Mouse (Mus musculus): Measurements from ENCODE around the gene Dpep1. TPM values are rescaled to one million over a fixed set of nuclear protein-coding genes. Genes with fewer than 3 reads are reported as not detected.
"Not testable (repeated sequence)": the region's sequence is repeated elsewhere in the genome, so short reads cannot be mapped to it uniquely, and the experiment has no call there.

Gene Dpep1
- polyA plus RNA-seq, 1 experiment: 0.92 TPM

- Histone ChIP-seq H3K27me3 (ENCODE audit: control insufficient read depth, insufficient read depth, insufficient read length) (no peaks in the 10 kb centered on the region), H3K36me3 (ENCODE audit: control insufficient read depth, insufficient read depth) (peaks cover 7% of the 10 kb centered on the region), H3ac (ENCODE audit: control insufficient read depth, insufficient read length, low read depth) (no peak overlapping the region), H3K79me2 (ENCODE audit: control insufficient read depth, insufficient read depth) (peaks cover 14% of the 10 kb centered on the region), H3K4me3 (ENCODE audit: insufficient read depth, poor library complexity, severe bottlenecking) (no peak overlapping the region), H3K79me3 (ENCODE audit: low read depth) (peaks cover 5% of the 10 kb centered on the region)
- TF ChIP-seq MAX (IDR thresholded peaks at IDR 0.05): no peak
- TF ChIP-seq MYOG (IDR thresholded peaks at IDR 0.05; ENCODE audit: control insufficient read depth, extremely low read depth, insufficient read length): no peak
- no peak for TF ChIP-seq CEBPB (IDR thresholded peaks at IDR 0.05; ENCODE audit: low read depth)
- no peak for TF ChIP-seq USF1 (IDR thresholded peaks at IDR 0.05; ENCODE audit: low read depth)
- no peak for TF ChIP-seq FOSL1 (IDR thresholded peaks at IDR 0.05; ENCODE audit: insufficient read depth, low read length, poor library complexity, severe bottlenecking)
- no peak for TF ChIP-seq CTCF (IDR thresholded peaks at IDR 0.05; ENCODE audit: control insufficient read depth, insufficient read depth, insufficient read length)
- no peak for TF ChIP-seq MYOD1 (IDR thresholded peaks at IDR 0.05; ENCODE audit: control insufficient read depth, insufficient read length, low read depth)
Measured at GRCm38 (mm10) chr8:123228416-123228815, 42.4 kb downstream of the Dpep1 start.

GRCm38 (mm10) chr8:123230326-123230725 lies 44.3 kb downstream of the Dpep1 start:
- H3K79me3 ChIP-seq (ENCODE audit: low read depth); H3K4me3 ChIP-seq (ENCODE audit: insufficient read depth, poor library complexity, severe bottlenecking); H3ac ChIP-seq (ENCODE audit: control insufficient read depth, insufficient read length, low read depth); H3K36me3 ChIP-seq (ENCODE audit: control insufficient read depth, insufficient read depth); H3K27me3 ChIP-seq (ENCODE audit: control insufficient read depth, insufficient read depth, insufficient read length); H3K79me2 ChIP-seq (ENCODE audit: control insufficient read depth, insufficient read depth): not testable (repeated sequence)

- Histone ChIP-seq H3K79me3 (ENCODE audit: low read depth) (no peaks in the 10 kb centered on the region), H3ac (ENCODE audit: control insufficient read depth, insufficient read length, low read depth) (no peak overlapping the region), H3K27me3 (ENCODE audit: control insufficient read depth, insufficient read depth, insufficient read length) (no peaks in the 10 kb centered on the region), H3K36me3 (ENCODE audit: control insufficient read depth, insufficient read depth) (peaks cover 7% of the 10 kb centered on the region), H3K79me2 (ENCODE audit: control insufficient read depth, insufficient read depth) (no peaks in the 10 kb centered on the region), H3K4me3 (ENCODE audit: insufficient read depth, poor library complexity, severe bottlenecking) (no peak overlapping the region)
- no peak for TF ChIP-seq MAX (IDR thresholded peaks at IDR 0.05)
- TF ChIP-seq MYOG (IDR thresholded peaks at IDR 0.05; ENCODE audit: control insufficient read depth, extremely low read depth, insufficient read length): no peak
- TF ChIP-seq CEBPB (IDR thresholded peaks at IDR 0.05; ENCODE audit: low read depth): no peak
- TF ChIP-seq MYOD1 (IDR thresholded peaks at IDR 0.05; ENCODE audit: control insufficient read depth, insufficient read length, low read depth): no peak
- TF ChIP-seq USF1 (IDR thresholded peaks at IDR 0.05; ENCODE audit: low read depth): no peak
- TF ChIP-seq FOSL1 (IDR thresholded peaks at IDR 0.05; ENCODE audit: insufficient read depth, low read length, poor library complexity, severe bottlenecking): no peak
- no peak for TF ChIP-seq CTCF (IDR thresholded peaks at IDR 0.05; ENCODE audit: control insufficient read depth, insufficient read depth, insufficient read length)
Measured at GRCm38 (mm10) chr8:123231742-123232141, 45.7 kb downstream of the Dpep1 start.

GRCm38 (mm10) chr8:123232553-123232952 lies 46.5 kb downstream of the Dpep1 start:
- Histone ChIP-seq H3K27me3 (ENCODE audit: control insufficient read depth, insufficient read depth, insufficient read length) (no peaks in the 10 kb centered on the region), H3ac (ENCODE audit: control insufficient read depth, insufficient read length, low read depth) (no peak overlapping the region), H3K79me3 (ENCODE audit: low read depth) (no peaks in the 10 kb centered on the region), H3K79me2 (ENCODE audit: control insufficient read depth, insufficient read depth) (no peaks in the 10 kb centered on the region), H3K4me3 (ENCODE audit: insufficient read depth, poor library complexity, severe bottlenecking) (no peak overlapping the region), H3K36me3 (ENCODE audit: control insufficient read depth, insufficient read depth) (peaks cover 2% of the 10 kb centered on the region)
- TF ChIP-seq CTCF (IDR thresholded peaks at IDR 0.05; ENCODE audit: control insufficient read depth, insufficient read depth, insufficient read length) (no peak), CEBPB (IDR thresholded peaks at IDR 0.05; ENCODE audit: low read depth) (no peak), USF1 (IDR thresholded peaks at IDR 0.05; ENCODE audit: low read depth) (no peak), MAX (IDR thresholded peaks at IDR 0.05) (no peak), MYOD1 (IDR thresholded peaks at IDR 0.05; ENCODE audit: control insufficient read depth, insufficient read length, low read depth) (no peak), MYOG (IDR thresholded peaks at IDR 0.05; ENCODE audit: control insufficient read depth, extremely low read depth, insufficient read length) (no peak), FOSL1 (IDR thresholded peaks at IDR 0.05; ENCODE audit: insufficient read depth, low read length, poor library complexity, severe bottlenecking) (no peak)

GRCm38 (mm10) chr8:123233300-123233699 lies 47.3 kb downstream of the Dpep1 start:
- Histone ChIP-seq H3K36me3 (ENCODE audit: control insufficient read depth, insufficient read depth) (no peaks in the 10 kb centered on the region), H3K27me3 (ENCODE audit: control insufficient read depth, insufficient read depth, insufficient read length) (no peaks in the 10 kb centered on the region), H3K79me2 (ENCODE audit: control insufficient read depth, insufficient read depth) (no peaks in the 10 kb centered on the region), H3ac (ENCODE audit: control insufficient read depth, insufficient read length, low read depth) (no peak overlapping the region), H3K4me3 (ENCODE audit: insufficient read depth, poor library complexity, severe bottlenecking) (no peak overlapping the region), H3K79me3 (ENCODE audit: low read depth) (no peaks in the 10 kb centered on the region)
- TF ChIP-seq FOSL1 (IDR thresholded peaks at IDR 0.05; ENCODE audit: insufficient read depth, low read length, poor library complexity, severe bottlenecking) (no peak), MYOD1 (IDR thresholded peaks at IDR 0.05; ENCODE audit: control insufficient read depth, insufficient read length, low read depth) (no peak), CTCF (IDR thresholded peaks at IDR 0.05; ENCODE audit: control insufficient read depth, insufficient read depth, insufficient read length) (no peak), MAX (IDR thresholded peaks at IDR 0.05) (no peak), USF1 (IDR thresholded peaks at IDR 0.05; ENCODE audit: low read depth) (no peak), MYOG (IDR thresholded peaks at IDR 0.05; ENCODE audit: control insufficient read depth, extremely low read depth, insufficient read length) (no peak), CEBPB (IDR thresholded peaks at IDR 0.05; ENCODE audit: low read depth) (no peak)

- no peak for TF ChIP-seq CTCF (IDR thresholded peaks at IDR 0.05; ENCODE audit: control insufficient read depth, insufficient read depth, insufficient read length)
- no peak for TF ChIP-seq MAX (IDR thresholded peaks at IDR 0.05)
- TF ChIP-seq FOSL1 (IDR thresholded peaks at IDR 0.05; ENCODE audit: insufficient read depth, low read length, poor library complexity, severe bottlenecking): no peak
- no peak for TF ChIP-seq USF1 (IDR thresholded peaks at IDR 0.05; ENCODE audit: low read depth)
- TF ChIP-seq MYOG (IDR thresholded peaks at IDR 0.05; ENCODE audit: control insufficient read depth, extremely low read depth, insufficient read length): no peak
- TF ChIP-seq MYOD1 (IDR thresholded peaks at IDR 0.05; ENCODE audit: control insufficient read depth, insufficient read length, low read depth): no peak
- no peak for TF ChIP-seq CEBPB (IDR thresholded peaks at IDR 0.05; ENCODE audit: low read depth)
- Histone ChIP-seq H3K4me3 (ENCODE audit: insufficient read depth, poor library complexity, severe bottlenecking) (no peak overlapping the region), H3K79me3 (ENCODE audit: low read depth) (no peaks in the 10 kb centered on the region)
Measured at GRCm38 (mm10) chr8:123233760-123234159, 47.7 kb downstream of the Dpep1 start.

More at GRCm38 (mm10) chr8:123233760-123234159, 47.7 kb downstream of the Dpep1 start:
- Histone ChIP-seq H3K36me3 (ENCODE audit: control insufficient read depth, insufficient read depth) (no peaks in the 10 kb centered on the region), H3K27me3 (ENCODE audit: control insufficient read depth, insufficient read depth, insufficient read length) (no peaks in the 10 kb centered on the region), H3ac (ENCODE audit: control insufficient read depth, insufficient read length, low read depth) (no peak overlapping the region), H3K79me2 (ENCODE audit: control insufficient read depth, insufficient read depth) (no peaks in the 10 kb centered on the region)

Data from C2C12 (cell line).